Mouse (Mus musculus): ENCODE data around the gene Wnk2. TPM values are rescaled to one million over a fixed set of nuclear protein-coding genes. Genes with fewer than 3 reads are reported as not detected.
A peak's percentile ranks its signal among the peaks of the same experiment; 100 is the strongest.

Wnk2 gene
- polyA plus RNA-seq, 1 experiment: not detected

DNA sequence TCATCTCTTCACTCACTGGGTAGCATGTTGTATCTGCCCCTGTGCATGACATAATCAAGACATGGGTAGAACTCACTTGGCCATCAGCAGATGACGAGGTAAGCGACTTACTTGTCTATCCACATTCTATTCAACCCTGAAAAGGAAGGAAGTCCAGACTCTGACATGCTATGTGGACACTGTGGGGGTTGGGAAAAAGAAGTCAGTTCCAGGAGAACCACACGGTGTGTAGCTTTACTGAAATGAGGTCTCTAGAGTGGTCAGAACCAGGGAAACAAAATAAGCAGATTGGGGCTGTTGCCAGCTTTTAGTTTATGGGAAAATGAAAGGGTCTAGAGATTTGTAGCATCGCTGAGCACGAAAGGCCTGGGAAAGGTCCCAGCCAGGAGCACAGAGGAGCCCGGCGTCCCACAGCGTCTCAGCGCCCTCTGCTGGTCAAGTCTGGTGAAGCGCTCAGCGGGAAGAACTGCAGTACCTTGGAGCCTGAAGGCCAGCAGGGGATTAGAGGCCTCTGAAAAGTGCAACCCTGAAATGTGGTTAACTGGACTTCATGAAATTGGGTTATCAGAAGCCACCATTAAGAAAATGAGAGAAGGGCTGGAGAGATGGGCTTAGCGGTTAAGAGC, 25.3 kb upstream of the Wnk2 start:
- TF ChIP-seq CEBPB (IDR thresholded peaks at IDR 0.05; ENCODE audit: low read depth): no peak
- TF ChIP-seq CTCF (IDR thresholded peaks at IDR 0.05; ENCODE audit: control insufficient read depth, insufficient read depth, insufficient read length): peak; percentile 87
- Histone ChIP-seq H3K36me3 (ENCODE audit: control insufficient read depth, insufficient read depth) (no peaks in the 10 kb centered on the region), H3ac (ENCODE audit: control insufficient read depth, insufficient read length, low read depth) (no peak overlapping the region), H3K79me2 (ENCODE audit: control insufficient read depth, insufficient read depth) (no peaks in the 10 kb centered on the region), H3K27me3 (ENCODE audit: control insufficient read depth, insufficient read depth, insufficient read length) (no peaks in the 10 kb centered on the region), H3K4me3 (ENCODE audit: insufficient read depth, poor library complexity, severe bottlenecking) (no peak overlapping the region), H3K79me3 (ENCODE audit: low read depth) (no peaks in the 10 kb centered on the region)

DNA sequence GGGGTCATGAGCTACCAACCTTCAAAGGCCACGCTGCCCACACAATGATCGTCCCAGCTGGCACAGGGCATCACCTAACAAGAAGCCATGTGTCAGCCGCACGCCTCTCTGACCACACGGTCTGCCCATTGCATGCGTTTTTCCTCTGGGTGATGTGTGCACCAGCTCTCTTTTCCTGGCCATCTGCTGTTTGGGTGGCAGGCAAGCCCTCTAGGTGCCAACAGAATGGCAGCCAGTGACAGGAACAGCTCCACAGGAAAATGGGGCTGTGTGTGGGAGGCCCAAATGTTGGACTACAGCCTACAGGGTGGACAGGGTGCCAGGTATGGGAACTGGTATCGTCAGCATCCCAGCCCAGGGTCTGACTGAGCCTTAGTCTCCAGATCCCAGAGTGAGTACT, 24.5 kb upstream of the Wnk2 start:
- H3K4me3 ChIP-seq (ENCODE audit: insufficient read depth, poor library complexity, severe bottlenecking): no peak overlapping the region
- no peaks in the 10 kb centered on the region for H3K79me2 ChIP-seq (ENCODE audit: control insufficient read depth, insufficient read depth)
- no peaks in the 10 kb centered on the region for H3K27me3 ChIP-seq (ENCODE audit: control insufficient read depth, insufficient read depth, insufficient read length)
- H3K36me3 ChIP-seq (ENCODE audit: control insufficient read depth, insufficient read depth): no peaks in the 10 kb centered on the region
- TF ChIP-seq CEBPB (IDR thresholded peaks at IDR 0.05; ENCODE audit: low read depth) (no peak), MYOG (IDR thresholded peaks at IDR 0.05; ENCODE audit: control insufficient read depth, extremely low read depth, insufficient read length) (no peak), MYOD1 (IDR thresholded peaks at IDR 0.05; ENCODE audit: control insufficient read depth, insufficient read length, low read depth) (peak; percentile 77)
- no peak overlapping the region for H3ac ChIP-seq (ENCODE audit: control insufficient read depth, insufficient read length, low read depth)
- H3K79me3 ChIP-seq (ENCODE audit: low read depth): no peaks in the 10 kb centered on the region

GRCm38 (mm10) chr13:49171729-49172128, 23.9 kb upstream of the Wnk2 start:
- Histone ChIP-seq H3K79me3 (ENCODE audit: low read depth) (no peaks in the 10 kb centered on the region), H3K36me3 (ENCODE audit: control insufficient read depth, insufficient read depth) (no peaks in the 10 kb centered on the region), H3K27me3 (ENCODE audit: control insufficient read depth, insufficient read depth, insufficient read length) (peaks cover 2% of the 10 kb centered on the region), H3ac (ENCODE audit: control insufficient read depth, insufficient read length, low read depth) (no peak overlapping the region), H3K79me2 (ENCODE audit: control insufficient read depth, insufficient read depth) (no peaks in the 10 kb centered on the region), H3K4me3 (ENCODE audit: insufficient read depth, poor library complexity, severe bottlenecking) (no peak overlapping the region)
- TF ChIP-seq MAX (IDR thresholded peaks at IDR 0.05): no peak
- TF ChIP-seq CTCF (IDR thresholded peaks at IDR 0.05; ENCODE audit: control insufficient read depth, insufficient read depth, insufficient read length): no peak
- TF ChIP-seq FOSL1 (IDR thresholded peaks at IDR 0.05; ENCODE audit: insufficient read depth, low read length, poor library complexity, severe bottlenecking): no peak
- TF ChIP-seq CEBPB (IDR thresholded peaks at IDR 0.05; ENCODE audit: low read depth): no peak
- TF ChIP-seq MYOD1 (IDR thresholded peaks at IDR 0.05; ENCODE audit: control insufficient read depth, insufficient read length, low read depth): no peak
- no peak for TF ChIP-seq USF1 (IDR thresholded peaks at IDR 0.05; ENCODE audit: low read depth)
- TF ChIP-seq MYOG (IDR thresholded peaks at IDR 0.05; ENCODE audit: control insufficient read depth, extremely low read depth, insufficient read length): no peak

- Histone ChIP-seq H3K27me3 (ENCODE audit: control insufficient read depth, insufficient read depth, insufficient read length) (peaks cover 9% of the 10 kb centered on the region), H3K4me3 (ENCODE audit: insufficient read depth, poor library complexity, severe bottlenecking) (no peak overlapping the region), H3K79me2 (ENCODE audit: control insufficient read depth, insufficient read depth) (no peaks in the 10 kb centered on the region), H3ac (ENCODE audit: control insufficient read depth, insufficient read length, low read depth) (no peak overlapping the region), H3K79me3 (ENCODE audit: low read depth) (no peaks in the 10 kb centered on the region), H3K36me3 (ENCODE audit: control insufficient read depth, insufficient read depth) (no peaks in the 10 kb centered on the region)
- no peak for TF ChIP-seq CEBPB (IDR thresholded peaks at IDR 0.05; ENCODE audit: low read depth)
- no peak for TF ChIP-seq MYOD1 (IDR thresholded peaks at IDR 0.05; ENCODE audit: control insufficient read depth, insufficient read length, low read depth)
- TF ChIP-seq MAX (IDR thresholded peaks at IDR 0.05): no peak
- TF ChIP-seq FOSL1 (IDR thresholded peaks at IDR 0.05; ENCODE audit: insufficient read depth, low read length, poor library complexity, severe bottlenecking): no peak
- TF ChIP-seq USF1 (IDR thresholded peaks at IDR 0.05; ENCODE audit: low read depth): no peak
- TF ChIP-seq MYOG (IDR thresholded peaks at IDR 0.05; ENCODE audit: control insufficient read depth, extremely low read depth, insufficient read length): no peak
- no peak for TF ChIP-seq CTCF (IDR thresholded peaks at IDR 0.05; ENCODE audit: control insufficient read depth, insufficient read depth, insufficient read length)
Measured at GRCm38 (mm10) chr13:49170623-49171022, 22.8 kb upstream of the Wnk2 start.

DNA sequence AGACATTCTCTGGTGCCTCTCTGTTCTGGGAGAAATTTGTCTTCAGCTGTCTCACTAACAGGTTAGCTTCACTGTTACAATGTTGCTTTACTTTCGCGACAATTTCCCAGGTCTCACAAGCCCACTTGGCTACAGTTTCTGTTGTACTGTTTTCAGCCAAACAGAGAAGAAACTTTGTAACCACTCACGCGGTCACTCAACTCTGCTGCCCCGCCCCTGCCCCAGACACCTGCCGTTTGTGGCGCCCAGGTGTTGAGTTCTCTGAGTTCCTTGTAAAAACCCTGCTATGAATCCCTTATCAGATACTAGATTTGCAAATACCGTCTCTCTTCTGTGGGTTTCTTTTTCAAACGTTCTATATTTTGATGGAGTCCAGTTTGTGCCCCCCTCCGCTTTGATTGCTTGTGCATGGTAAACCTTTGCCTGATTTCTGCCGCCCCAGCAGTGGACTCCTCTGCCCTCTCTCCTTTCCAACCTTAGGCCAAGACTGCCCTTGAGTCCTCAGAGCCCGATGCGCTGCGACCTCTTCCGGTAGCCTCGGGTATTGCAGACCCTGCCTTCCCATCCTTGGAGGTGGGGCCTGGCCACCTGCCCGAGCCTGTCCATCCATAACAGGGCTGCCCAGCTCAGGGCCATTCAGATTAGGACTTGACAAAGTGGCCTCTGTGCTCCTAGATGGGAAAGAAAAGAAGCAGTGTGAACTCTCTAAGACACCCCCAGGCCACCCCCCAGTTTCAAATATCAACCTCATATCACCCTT, 21.8 kb upstream of the Wnk2 start:
- Histone ChIP-seq H3ac (ENCODE audit: control insufficient read depth, insufficient read length, low read depth) (no peak overlapping the region), H3K79me2 (ENCODE audit: control insufficient read depth, insufficient read depth) (no peaks in the 10 kb centered on the region), H3K4me3 (ENCODE audit: insufficient read depth, poor library complexity, severe bottlenecking) (no peak overlapping the region), H3K79me3 (ENCODE audit: low read depth) (no peaks in the 10 kb centered on the region), H3K36me3 (ENCODE audit: control insufficient read depth, insufficient read depth) (no peaks in the 10 kb centered on the region), H3K27me3 (ENCODE audit: control insufficient read depth, insufficient read depth, insufficient read length) (peaks cover 16% of the 10 kb centered on the region)
- TF ChIP-seq CEBPB (IDR thresholded peaks at IDR 0.05; ENCODE audit: low read depth) (no peak), CTCF (IDR thresholded peaks at IDR 0.05; ENCODE audit: control insufficient read depth, insufficient read depth, insufficient read length) (peak; percentile 83)

- no peaks in the 10 kb centered on the region for H3K36me3 ChIP-seq (ENCODE audit: control insufficient read depth, insufficient read depth)
- no peak overlapping the region for H3K4me3 ChIP-seq (ENCODE audit: insufficient read depth, poor library complexity, severe bottlenecking)
- no peak overlapping the region for H3ac ChIP-seq (ENCODE audit: control insufficient read depth, insufficient read length, low read depth)
- no peaks in the 10 kb centered on the region for H3K79me2 ChIP-seq (ENCODE audit: control insufficient read depth, insufficient read depth)
- H3K79me3 ChIP-seq (ENCODE audit: low read depth): no peaks in the 10 kb centered on the region
- TF ChIP-seq FOSL1 (IDR thresholded peaks at IDR 0.05; ENCODE audit: insufficient read depth, low read length, poor library complexity, severe bottlenecking): no peak
- TF ChIP-seq USF1 (IDR thresholded peaks at IDR 0.05; ENCODE audit: low read depth): no peak
- TF ChIP-seq MYOG (IDR thresholded peaks at IDR 0.05; ENCODE audit: control insufficient read depth, extremely low read depth, insufficient read length): no peak
- TF ChIP-seq MAX (IDR thresholded peaks at IDR 0.05): no peak
- no peak for TF ChIP-seq CEBPB (IDR thresholded peaks at IDR 0.05; ENCODE audit: low read depth)
- no peak for TF ChIP-seq CTCF (IDR thresholded peaks at IDR 0.05; ENCODE audit: control insufficient read depth, insufficient read depth, insufficient read length)
- TF ChIP-seq MYOD1 (IDR thresholded peaks at IDR 0.05; ENCODE audit: control insufficient read depth, insufficient read length, low read depth): no peak
- peaks cover 39% of the 10 kb centered on the region for H3K27me3 ChIP-seq (ENCODE audit: control insufficient read depth, insufficient read depth, insufficient read length)
Measured at GRCm38 (mm10) chr13:49167081-49167480, 19.3 kb upstream of the Wnk2 start.
